Mouse (Mus musculus) embryo, embryonic 11 days (tissue): Measurements from ENCODE around the gene Nr1i3.

Source experiments
- DNase-seq: peaks from one replicate; pipeline ENCODE4 v3.0.0-alpha.2; 2015

The Nr1i3 gene

GRCm38 (mm10) chr1:171195887-171196397 is 17.8 kb upstream of the Nr1i3 start, which contains the start of gene Pcp4l1:
Gene Pcp4l1 (minus strand): TSS chr1:171196268.
- peak; percentile 80 for DNase-seq

DNA sequence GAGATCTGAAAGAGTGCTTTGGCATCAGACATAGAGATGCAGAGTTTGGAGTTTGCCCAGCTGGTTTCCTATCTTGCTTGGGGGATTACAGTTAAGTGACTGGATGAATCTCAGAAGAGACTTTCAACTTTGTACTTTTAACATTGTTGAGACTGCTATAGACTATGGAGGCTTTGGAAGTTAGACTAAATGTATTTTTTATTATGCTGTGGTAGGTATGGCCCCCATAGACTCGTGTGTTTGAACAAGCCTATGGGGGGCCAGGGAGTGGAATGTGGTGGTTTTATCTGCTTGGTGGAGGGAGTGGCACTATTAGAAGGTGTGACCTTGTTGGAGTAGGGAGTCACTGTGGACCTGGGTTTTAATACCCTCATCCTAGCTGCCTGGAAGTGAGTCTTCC is 14.2 kb upstream of the Nr1i3 start:
- no peak for DNase-seq

DNA sequence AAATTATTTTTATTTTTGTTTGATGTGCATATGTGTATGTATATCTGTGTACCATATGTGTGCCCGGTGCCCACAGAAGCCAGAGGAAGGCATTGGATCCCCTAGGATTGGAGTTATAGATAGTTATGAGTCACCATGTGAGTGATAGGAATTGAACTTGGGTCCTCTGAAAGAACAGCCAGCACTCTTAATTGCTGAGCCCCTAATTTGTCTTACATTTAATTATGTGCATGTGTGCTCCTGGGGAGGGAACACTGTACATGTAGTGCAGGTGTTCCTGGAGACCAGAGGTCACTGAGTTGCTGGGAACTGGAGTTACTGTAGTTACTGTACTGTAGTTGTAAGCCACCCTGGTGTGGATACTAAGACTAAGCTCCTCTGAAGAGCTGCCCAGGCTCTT is 13.0 kb upstream of the Nr1i3 start:
- no peak for DNase-seq

DNA sequence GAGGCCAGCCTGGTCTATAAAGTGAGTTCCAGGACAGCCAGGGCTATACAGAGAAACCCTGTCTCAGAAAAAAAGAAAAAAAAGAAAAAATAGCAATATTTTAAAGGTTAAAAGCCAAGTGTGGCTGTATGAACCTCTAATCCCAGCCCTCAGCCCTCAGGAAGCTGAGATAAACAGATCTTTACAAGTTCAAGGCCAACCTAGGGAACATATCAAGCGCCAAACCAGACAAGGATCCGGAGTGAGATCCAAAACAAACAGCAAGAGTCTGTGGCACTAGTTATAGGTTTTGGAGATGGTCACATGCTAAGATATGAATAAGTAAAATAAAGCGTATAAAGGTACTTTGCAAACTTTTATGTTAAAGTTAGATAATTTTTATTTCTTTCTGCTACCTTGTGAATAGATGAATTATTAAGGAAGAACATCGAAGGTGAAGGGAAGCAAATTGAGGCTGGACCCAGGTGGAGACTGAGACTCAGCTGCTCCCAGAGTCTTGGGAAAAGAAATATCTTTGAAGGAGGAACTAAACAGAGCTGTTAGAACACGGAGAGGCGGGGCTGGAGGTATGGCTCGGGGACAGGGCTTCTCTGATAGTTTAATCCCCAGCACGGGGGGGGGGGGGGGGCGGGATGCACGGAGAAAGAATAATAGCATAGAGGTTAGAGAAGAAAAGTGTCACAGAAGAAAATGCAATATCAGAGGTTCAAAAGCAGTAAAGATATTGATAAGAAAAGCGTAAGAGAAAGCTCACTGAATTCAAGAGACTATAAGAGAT is 10.1 kb upstream of the Nr1i3 start:
- DNase-seq = no peak

- no peak for DNase-seq
Observed at GRCm38 (mm10) chr1:171204249-171204644, 9.5 kb upstream of the Nr1i3 start.

DNA sequence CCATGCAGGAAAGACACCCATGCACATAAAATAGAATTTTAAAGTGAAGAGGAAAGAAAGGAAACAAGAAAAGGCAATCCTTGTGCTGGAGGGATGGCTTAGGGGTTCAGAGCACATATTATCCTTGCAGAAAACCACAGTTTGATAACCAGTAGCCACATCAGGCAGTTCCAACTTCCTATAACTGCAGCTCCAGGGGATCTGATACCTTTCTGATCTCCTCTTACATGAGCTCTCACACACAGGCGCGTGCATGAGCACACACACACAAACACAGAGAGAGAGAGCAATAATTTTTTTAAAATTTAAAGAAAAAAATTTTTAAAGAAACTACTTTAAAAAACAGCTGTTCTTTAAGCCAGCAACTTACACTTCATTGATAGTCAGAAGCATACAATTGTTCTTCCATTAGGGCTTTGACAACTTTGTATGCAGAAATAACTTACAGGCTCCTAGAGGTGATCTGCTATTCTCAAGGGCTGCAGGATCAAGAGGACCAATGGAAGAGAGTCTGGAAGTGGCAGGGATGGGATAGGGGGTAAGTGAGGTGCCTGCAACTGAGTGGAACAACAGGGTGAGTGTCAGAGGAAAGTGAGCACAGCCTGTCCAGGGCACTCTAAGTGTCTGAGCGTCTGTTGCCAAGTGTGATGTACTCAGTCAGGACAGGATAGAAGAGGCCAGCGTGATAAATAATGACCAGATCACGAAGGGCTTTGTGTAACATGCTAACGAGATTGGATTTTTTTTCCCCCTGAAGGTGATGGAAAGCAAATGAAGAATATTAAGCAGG is 7.9 kb upstream of the Nr1i3 start:
- no peak for DNase-seq

GRCm38 (mm10) chr1:171209409-171209808 is 4.4 kb upstream of the Nr1i3 start:
- no peak for DNase-seq

DNA sequence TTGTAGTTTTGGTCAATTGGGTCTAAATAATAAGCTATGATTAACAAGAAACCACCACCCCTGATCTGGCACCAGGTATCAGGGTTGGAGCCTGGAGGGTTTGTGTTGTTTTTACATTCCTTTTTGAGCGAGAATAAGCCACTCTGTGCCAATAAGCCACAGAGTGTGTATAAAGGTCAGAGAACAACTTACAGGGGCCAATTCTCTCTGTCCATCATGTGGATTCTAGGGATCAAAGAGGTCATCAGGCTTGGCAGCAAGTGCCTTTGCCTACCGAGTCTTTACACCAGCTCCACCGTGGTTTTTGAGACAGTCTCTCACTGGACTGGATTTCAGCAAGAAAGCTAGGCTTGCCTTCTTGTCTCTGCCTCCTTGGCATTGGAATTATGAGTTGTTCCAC is 916 bp upstream of the Nr1i3 start:
- no peak for DNase-seq

DNA sequence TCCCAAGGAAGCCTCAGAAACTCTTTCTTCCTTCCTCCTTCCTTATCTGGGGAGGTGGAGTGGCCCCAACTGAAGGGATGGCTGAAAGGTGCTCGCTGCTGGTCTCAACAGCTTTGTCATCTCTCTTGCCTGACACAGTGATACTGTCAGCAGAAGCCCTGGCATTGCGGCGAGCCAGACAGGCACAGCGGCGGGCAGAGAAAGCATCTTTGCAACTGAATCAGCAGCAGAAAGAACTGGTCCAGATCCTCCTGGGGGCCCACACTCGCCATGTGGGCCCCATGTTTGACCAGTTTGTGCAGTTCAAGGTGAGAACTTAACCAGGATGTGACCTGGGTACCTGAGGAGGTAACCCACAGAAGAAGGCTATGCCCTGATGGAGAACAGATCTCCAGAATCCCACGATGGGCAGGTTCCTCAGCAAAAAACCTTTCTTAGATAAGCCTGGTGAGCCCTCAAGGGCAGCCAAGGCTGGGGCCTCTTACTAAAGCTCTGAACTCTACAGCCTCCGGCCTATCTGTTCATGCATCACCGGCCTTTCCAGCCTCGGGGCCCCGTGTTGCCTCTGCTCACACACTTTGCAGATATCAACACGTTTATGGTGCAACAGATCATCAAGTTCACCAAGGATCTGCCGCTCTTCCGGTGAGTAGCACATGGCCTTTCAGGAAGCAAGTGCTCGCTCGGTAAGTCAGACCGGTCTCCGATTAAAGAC is 2.6 kb downstream of the Nr1i3 start:
- DNase-seq = no peak

- peak; percentile 89 for DNase-seq
Observed at GRCm38 (mm10) chr1:171220871-171221270, 7.1 kb downstream of the Nr1i3 start.

DNA sequence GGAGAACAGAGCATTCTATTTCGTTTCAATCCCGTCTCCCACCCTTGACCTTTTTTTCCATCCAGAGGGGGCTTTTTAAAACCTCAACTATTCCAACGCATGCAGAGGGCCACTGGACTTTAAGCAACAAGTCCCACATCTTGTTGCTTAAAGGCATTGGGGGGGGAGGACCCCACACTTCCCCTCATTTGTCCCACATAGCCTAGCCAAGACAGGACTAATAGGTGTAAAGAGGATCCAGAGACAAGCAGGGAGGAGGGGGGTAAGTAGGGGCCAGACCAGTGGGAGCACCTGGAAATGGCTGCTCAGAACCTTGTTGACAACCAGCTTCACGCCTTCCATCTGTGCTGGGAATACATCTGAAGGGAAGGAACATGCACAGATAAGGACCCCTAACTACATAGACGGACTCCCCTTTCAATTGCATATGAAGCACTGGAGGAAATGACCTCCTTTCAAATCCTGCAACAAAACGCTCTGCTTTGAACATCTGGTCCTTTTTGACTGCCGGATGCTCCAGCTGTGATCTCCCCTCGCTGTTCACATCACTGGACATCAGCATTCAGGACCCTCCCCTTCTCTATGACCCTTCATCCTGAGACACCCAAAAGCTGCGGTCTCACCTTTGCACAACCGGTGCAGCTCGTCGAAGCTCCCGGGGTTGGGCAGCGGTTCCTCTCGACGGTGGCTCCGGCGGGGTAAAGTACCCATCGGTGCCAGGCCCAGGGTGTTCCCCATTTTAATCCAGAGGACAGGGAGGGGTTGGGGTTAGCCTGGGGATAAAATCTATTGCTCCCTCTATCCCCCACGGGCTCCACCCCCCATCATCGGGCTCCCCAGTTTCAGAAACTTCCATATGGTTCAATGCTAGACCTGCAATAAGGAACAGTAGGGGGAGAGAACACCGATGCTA is 7.8 kb downstream of the Nr1i3 start:
- peak; percentile 33 for DNase-seq

- peak; percentile 97 for DNase-seq
Observed at GRCm38 (mm10) chr1:171222238-171223155, 8.7 kb downstream of the Nr1i3 start, which contains the start of gene Tomm40l. Gene Tomm40l (minus strand): TSS chr1:171222514.

DNA sequence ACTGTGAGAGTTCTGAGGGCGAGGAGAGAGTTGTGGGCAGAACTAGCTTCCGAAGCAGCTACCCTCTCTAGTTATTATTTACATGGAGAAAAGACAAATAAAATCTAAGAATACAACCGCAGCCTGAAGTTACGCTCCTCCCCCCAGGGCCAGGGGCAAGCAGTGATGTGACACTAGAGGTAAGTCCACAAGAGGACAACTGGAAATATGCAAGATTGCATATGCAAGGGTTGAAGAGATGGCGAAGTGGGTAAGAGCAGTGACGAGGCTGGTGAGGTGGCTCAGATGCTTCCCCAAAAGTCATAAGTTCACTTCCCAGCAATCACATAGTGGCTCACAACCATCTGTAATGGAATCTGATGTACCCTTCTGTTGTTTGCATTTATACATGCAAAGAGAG is 9.4 kb downstream of the Nr1i3 start:
- DNase-seq = no peak

GRCm38 (mm10) chr1:171223796-171224195 is 10.0 kb downstream of the Nr1i3 start:
- DNase-seq = no peak

DNA sequence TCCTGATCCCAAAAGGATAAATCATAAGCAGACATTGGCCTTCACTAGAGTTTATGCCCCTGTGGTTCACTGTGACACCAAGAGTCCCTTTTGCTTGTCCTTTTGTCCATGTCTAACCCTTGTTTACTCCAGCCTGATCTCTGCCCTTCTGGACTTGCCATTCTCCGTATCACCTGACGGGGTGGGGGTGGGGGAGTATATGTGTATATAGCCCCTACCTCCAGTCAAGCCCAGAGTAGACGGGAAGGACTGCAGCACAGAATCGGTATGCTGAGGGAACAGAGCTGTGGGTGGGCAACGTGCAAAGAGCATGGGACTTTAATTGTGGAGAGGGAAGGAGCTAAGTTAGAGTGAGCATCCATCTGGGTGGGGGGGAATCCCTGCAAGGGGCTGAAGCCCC is 11.1 kb downstream of the Nr1i3 start, which contains the start of gene Apoa2:
Gene Apoa2 (plus strand): TSS at position 198 of the 400 bp plus-strand sequence.
- DNase-seq = no peak

DNA sequence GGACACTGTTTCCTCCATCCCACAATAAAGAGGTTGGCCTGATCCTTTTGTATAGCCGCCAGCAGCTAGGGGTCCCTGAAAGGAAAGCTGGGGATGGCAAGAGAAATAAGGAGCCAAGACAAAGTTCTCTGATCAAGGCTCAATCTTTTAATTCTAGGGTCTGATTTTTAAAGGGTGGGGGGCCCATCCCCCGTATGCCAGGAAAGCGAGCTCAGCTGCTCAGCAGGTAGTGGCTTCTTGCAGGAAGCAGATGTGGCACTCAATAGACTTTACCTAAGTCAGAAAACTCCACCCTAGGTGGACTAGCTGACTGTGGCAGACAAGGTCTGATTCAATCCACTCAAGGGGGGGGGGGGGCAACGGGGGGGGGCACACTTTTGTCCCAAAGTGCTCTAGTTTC is 13.0 kb downstream of the Nr1i3 start:
- no peak for DNase-seq

DNA sequence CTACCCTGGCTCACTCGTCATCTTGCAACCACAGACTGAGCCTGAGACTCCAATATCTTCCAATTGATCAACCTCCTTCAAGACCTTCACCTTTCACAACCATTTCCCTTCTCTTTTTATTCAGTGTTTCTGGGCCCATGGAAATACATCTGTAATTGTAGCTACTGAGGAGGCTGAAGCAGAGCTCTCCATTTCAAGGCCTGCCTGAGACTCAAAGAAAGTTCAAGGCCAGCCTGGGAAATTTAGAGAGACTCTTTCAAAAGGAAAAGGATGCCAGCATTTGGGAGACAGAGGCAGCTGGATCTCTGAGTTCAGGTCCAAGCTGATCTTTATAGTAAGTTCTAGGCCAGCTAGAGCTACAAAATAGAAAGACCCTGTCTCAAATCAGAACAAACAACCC is 14.1 kb downstream of the Nr1i3 start:
- no peak for DNase-seq

- DNase-seq = no peak
Observed at GRCm38 (mm10) chr1:171229750-171230149, 16.0 kb downstream of the Nr1i3 start.

DNA sequence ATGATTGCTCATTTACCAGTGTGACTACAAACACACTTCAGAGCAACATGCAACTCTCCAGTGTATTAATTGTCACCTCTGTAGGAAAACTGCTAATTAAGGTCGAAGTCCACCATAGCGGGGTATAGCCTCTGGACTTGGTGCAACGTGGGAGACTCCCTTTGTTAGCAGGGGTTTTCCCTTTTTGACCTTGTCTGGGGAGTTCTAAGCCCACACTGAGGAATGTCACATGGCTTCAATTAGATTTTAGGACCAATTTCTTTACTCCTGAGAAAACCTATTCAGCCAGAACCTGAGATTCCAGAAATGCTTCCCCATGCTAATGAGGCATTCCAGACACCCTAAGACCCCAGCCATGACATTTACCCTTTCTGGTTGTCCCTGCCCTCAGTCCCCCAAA is 16.4 kb downstream of the Nr1i3 start:
- DNase-seq = peak; percentile 39

GRCm38 (mm10) chr1:171231844-171232243 is 18.1 kb downstream of the Nr1i3 start:
- DNase-seq = no peak

- no peak for DNase-seq
Observed at GRCm38 (mm10) chr1:171232348-171232747, 18.6 kb downstream of the Nr1i3 start.
